Mouse (Mus musculus): ENCODE data around the gene Nid1. TPM values are rescaled to one million over a fixed set of nuclear protein-coding genes. Genes with fewer than 3 reads are reported as not detected.
A peak's percentile ranks its signal among the peaks of the same experiment; 100 is the strongest.
"Not testable (repeated sequence)": the region's sequence is repeated elsewhere in the genome, so short reads cannot be mapped to it uniquely, and the experiment has no call there.

Nid1 gene
- polyA plus RNA-seq, 1 experiment: 41.9 TPM

DNA sequence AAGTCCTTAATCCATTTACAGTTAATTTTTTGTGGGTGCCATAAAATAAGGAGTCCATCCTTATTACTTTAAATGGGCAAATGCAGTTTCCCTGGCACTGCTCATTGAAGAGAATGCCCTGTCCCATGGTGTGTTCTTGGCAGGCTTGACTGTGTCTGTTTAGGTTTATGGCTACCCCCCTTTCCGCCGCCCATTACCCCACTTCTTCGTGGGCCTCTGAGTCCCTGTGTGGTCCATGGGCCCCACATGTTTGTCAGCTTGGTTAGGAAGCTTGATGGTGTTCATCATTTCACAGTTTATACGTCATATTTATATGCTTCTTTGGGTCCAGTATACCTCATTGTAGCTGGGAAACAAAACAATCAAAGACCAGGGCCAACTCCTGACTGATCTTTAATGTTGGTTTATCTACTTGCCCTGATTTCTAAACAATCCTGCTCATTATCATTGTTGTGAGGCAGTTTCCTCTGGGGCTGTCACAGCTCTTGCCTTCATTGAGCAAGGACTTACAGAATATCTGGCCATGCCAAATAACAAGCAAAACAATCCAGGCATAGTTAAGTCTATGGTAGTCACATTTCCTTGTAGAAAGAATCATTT, 20.9 kb downstream of the Nid1 start:
- Histone ChIP-seq H3K36me3 (ENCODE audit: control insufficient read depth, insufficient read depth, low read length, poor library complexity, severe bottlenecking) (no peaks in the 10 kb centered on the region), H3K9ac (ENCODE audit: low read depth, poor library complexity, severe bottlenecking) (no peak overlapping the region), H3K4me1 (ENCODE audit: control insufficient read depth, insufficient read depth, low read length) (peaks cover 4% of the 10 kb centered on the region), H3K9me3 (replicated peaks; ENCODE audit: control insufficient read depth, insufficient read depth, low read length, poor library complexity, severe bottlenecking) (no peaks in the 10 kb centered on the region), H3K27me3 (ENCODE audit: control insufficient read depth, insufficient read depth, low read length, poor library complexity, severe bottlenecking) (no peaks in the 10 kb centered on the region), H3K4me3 (ENCODE audit: low read depth, low read length) (no peak overlapping the region), H3K27ac (ENCODE audit: insufficient read depth, low read length) (no peak overlapping the region)
- TF ChIP-seq EP300 (IDR thresholded peaks at IDR 0.05; ENCODE audit: insufficient read depth, low read depth, low read length): no peak
- no peak for TF ChIP-seq CTCF (IDR thresholded peaks at IDR 0.05; ENCODE audit: low read depth, low read length)
- TF ChIP-seq POLR2A (IDR thresholded peaks at IDR 0.05; ENCODE audit: insufficient read depth, low read length): no peak

GRCm38 (mm10) chr13:13460521-13461138, 23.3 kb downstream of the Nid1 start:
- Histone ChIP-seq H3K9ac (ENCODE audit: low read depth, poor library complexity, severe bottlenecking) (no peak overlapping the region), H3K36me3 (ENCODE audit: control insufficient read depth, insufficient read depth, low read length, poor library complexity, severe bottlenecking) (peaks cover 2% of the 10 kb centered on the region; the same call in 1 of the 2 replicates), H3K4me3 (ENCODE audit: low read depth, low read length) (no peak overlapping the region), H3K9me3 (replicated peaks; ENCODE audit: control insufficient read depth, insufficient read depth, low read length, poor library complexity, severe bottlenecking) (no peaks in the 10 kb centered on the region), H3K27ac (ENCODE audit: insufficient read depth, low read length) (no peak overlapping the region), H3K4me1 (ENCODE audit: control insufficient read depth, insufficient read depth, low read length) (peaks cover 4% of the 10 kb centered on the region), H3K27me3 (ENCODE audit: control insufficient read depth, insufficient read depth, low read length, poor library complexity, severe bottlenecking) (no peaks in the 10 kb centered on the region)
- no peak for TF ChIP-seq CTCF (IDR thresholded peaks at IDR 0.05; ENCODE audit: low read depth, low read length)
- TF ChIP-seq EP300 (IDR thresholded peaks at IDR 0.05; ENCODE audit: insufficient read depth, low read depth, low read length): peak; percentile 62; the same call in 1 of the 2 replicates
- TF ChIP-seq POLR2A (IDR thresholded peaks at IDR 0.05; ENCODE audit: insufficient read depth, low read length): no peak

DNA sequence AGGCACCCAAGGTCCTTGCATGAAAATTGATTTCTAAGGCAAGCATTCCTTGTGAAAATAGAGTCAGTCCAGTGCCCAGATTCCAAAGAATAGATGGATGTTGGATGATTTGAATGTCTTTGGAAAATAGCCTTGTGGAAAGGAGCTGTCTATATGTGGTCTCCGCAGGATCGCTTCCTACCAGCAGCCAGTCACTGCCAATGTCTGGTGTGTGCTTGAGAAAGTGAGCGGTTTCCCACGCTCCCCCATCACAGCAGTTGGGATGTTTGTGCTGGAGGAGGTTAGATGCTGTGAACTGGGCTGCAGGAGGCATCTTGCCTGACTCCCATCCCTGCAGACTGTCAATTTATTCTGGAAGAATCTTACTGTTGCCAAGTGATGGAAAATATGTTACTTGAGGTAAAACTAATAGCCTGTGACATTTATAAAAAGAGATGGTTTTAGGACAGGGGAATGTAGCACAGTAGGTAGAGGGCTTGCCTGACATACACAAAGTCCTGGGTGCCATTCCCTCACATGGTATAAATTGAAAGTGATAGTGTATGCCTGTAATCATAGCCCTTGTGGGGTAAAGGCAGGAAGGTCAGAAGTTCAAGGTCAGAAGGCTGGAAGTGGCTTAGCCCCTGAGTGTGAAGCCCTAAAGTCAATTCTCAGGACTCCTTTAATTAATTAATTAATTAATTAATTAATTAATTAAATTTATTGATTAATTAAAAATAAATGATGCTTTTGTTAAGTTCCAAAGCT, 24.3 kb downstream of the Nid1 start:
- Histone ChIP-seq H3K9ac (ENCODE audit: low read depth, poor library complexity, severe bottlenecking) (no peak overlapping the region), H3K27ac (ENCODE audit: insufficient read depth, low read length) (no peak overlapping the region; the same call in 1 of the 2 replicates), H3K4me1 (ENCODE audit: control insufficient read depth, insufficient read depth, low read length) (peaks cover 4% of the 10 kb centered on the region), H3K4me3 (ENCODE audit: low read depth, low read length) (no peak overlapping the region), H3K9me3 (replicated peaks; ENCODE audit: control insufficient read depth, insufficient read depth, low read length, poor library complexity, severe bottlenecking) (no peaks in the 10 kb centered on the region), H3K27me3 (ENCODE audit: control insufficient read depth, insufficient read depth, low read length, poor library complexity, severe bottlenecking) (no peaks in the 10 kb centered on the region), H3K36me3 (ENCODE audit: control insufficient read depth, insufficient read depth, low read length, poor library complexity, severe bottlenecking) (peaks cover 2% of the 10 kb centered on the region; the same call in 1 of the 2 replicates)
- TF ChIP-seq EP300 (IDR thresholded peaks at IDR 0.05; ENCODE audit: insufficient read depth, low read depth, low read length) (no peak), POLR2A (IDR thresholded peaks at IDR 0.05; ENCODE audit: insufficient read depth, low read length) (no peak), CTCF (IDR thresholded peaks at IDR 0.05; ENCODE audit: low read depth, low read length) (no peak)

DNA sequence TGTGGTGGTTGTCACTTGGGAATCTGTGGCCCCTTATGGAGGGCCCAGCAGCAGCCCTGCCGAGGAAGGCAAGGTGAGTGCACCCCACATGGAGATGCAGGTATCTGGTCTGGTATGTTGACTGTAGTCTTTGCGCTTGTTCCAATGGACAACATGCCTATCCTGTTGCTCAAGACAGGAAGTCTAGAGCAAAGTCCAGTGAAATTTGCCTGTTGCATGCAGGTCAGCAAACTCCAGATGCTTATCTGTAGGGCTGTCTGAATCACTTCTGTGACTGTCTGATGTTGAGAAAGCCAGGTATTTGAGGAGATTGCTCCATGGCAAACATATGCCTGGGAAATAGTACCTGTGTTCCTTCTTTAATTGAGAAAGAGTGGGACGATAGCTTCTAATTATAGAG, 26.6 kb downstream of the Nid1 start:
- no peaks in the 10 kb centered on the region for H3K9me3 ChIP-seq (replicated peaks; ENCODE audit: control insufficient read depth, insufficient read depth, low read length, poor library complexity, severe bottlenecking)
- TF ChIP-seq CTCF (IDR thresholded peaks at IDR 0.05; ENCODE audit: low read depth, low read length): no peak
- no peak for TF ChIP-seq POLR2A (IDR thresholded peaks at IDR 0.05; ENCODE audit: insufficient read depth, low read length)
- no peak for TF ChIP-seq EP300 (IDR thresholded peaks at IDR 0.05; ENCODE audit: insufficient read depth, low read depth, low read length)
- H3K27me3 ChIP-seq (ENCODE audit: control insufficient read depth, insufficient read depth, low read length, poor library complexity, severe bottlenecking): no peaks in the 10 kb centered on the region
- peaks cover 4% of the 10 kb centered on the region for H3K4me1 ChIP-seq (ENCODE audit: control insufficient read depth, insufficient read depth, low read length)
- no peak overlapping the region for H3K4me3 ChIP-seq (ENCODE audit: low read depth, low read length)
- peaks cover 2% of the 10 kb centered on the region; the same call in 1 of the 2 replicates for H3K36me3 ChIP-seq (ENCODE audit: control insufficient read depth, insufficient read depth, low read length, poor library complexity, severe bottlenecking)
- no peak overlapping the region for H3K27ac ChIP-seq (ENCODE audit: insufficient read depth, low read length)
- H3K9ac ChIP-seq (ENCODE audit: low read depth, poor library complexity, severe bottlenecking): no peak overlapping the region

- H3K36me3 ChIP-seq (ENCODE audit: control insufficient read depth, insufficient read depth, low read length, poor library complexity, severe bottlenecking); H3K27ac ChIP-seq (ENCODE audit: insufficient read depth, low read length); H3K9ac ChIP-seq (ENCODE audit: low read depth, poor library complexity, severe bottlenecking); H3K4me3 ChIP-seq (ENCODE audit: low read depth, low read length); H3K4me1 ChIP-seq (ENCODE audit: control insufficient read depth, insufficient read depth, low read length); H3K9me3 ChIP-seq (replicated peaks; ENCODE audit: control insufficient read depth, insufficient read depth, low read length, poor library complexity, severe bottlenecking); H3K27me3 ChIP-seq (ENCODE audit: control insufficient read depth, insufficient read depth, low read length, poor library complexity, severe bottlenecking): not testable (repeated sequence)
Measured at GRCm38 (mm10) chr13:13467249-13467648, 29.9 kb downstream of the Nid1 start.

DNA sequence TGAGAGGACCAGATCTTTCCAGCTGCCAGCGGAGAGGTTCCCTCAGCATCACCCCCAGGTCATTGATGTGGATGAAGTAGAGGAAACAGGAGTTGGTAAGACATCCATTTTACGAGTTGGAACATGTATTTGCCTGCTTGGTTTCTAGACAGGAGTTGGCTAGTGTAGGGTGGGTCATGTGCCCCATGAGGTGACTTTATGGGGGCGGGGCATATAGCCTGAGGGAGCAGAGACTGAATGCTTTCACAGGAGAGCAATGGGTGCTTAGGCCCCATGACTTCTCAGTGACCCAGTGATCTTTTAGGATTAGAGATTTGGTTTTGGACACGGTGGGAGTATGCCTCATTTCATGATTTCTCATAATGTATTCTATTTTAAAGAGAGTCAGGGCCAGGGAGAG, 31.2 kb downstream of the Nid1 start:
- Histone ChIP-seq H3K27ac (ENCODE audit: insufficient read depth, low read length) (no peak overlapping the region), H3K9me3 (replicated peaks; ENCODE audit: control insufficient read depth, insufficient read depth, low read length, poor library complexity, severe bottlenecking) (no peaks in the 10 kb centered on the region), H3K4me1 (ENCODE audit: control insufficient read depth, insufficient read depth, low read length) (no peaks in the 10 kb centered on the region), H3K27me3 (ENCODE audit: control insufficient read depth, insufficient read depth, low read length, poor library complexity, severe bottlenecking) (no peaks in the 10 kb centered on the region), H3K4me3 (ENCODE audit: low read depth, low read length) (no peak overlapping the region), H3K9ac (ENCODE audit: low read depth, poor library complexity, severe bottlenecking) (no peak overlapping the region), H3K36me3 (ENCODE audit: control insufficient read depth, insufficient read depth, low read length, poor library complexity, severe bottlenecking) (peaks cover 2% of the 10 kb centered on the region; the same call in 1 of the 2 replicates)
- TF ChIP-seq EP300 (IDR thresholded peaks at IDR 0.05; ENCODE audit: insufficient read depth, low read depth, low read length) (no peak), CTCF (IDR thresholded peaks at IDR 0.05; ENCODE audit: low read depth, low read length) (no peak), POLR2A (IDR thresholded peaks at IDR 0.05; ENCODE audit: insufficient read depth, low read length) (no peak)

Measured in ES-Bruce4 (cell line).